Mouse (Mus musculus) lung, postnatal 10 days (tissue): ENCODE results near the gene Top3b.
"Not testable (repeated sequence)": the region's sequence is repeated elsewhere in the genome, so short reads cannot be mapped to it uniquely, and the experiment has no call there.

Experiments
- DNase-seq: peaks from one replicate; pipeline ENCODE4 v3.0.0; 2021

Top3b gene

DNA sequence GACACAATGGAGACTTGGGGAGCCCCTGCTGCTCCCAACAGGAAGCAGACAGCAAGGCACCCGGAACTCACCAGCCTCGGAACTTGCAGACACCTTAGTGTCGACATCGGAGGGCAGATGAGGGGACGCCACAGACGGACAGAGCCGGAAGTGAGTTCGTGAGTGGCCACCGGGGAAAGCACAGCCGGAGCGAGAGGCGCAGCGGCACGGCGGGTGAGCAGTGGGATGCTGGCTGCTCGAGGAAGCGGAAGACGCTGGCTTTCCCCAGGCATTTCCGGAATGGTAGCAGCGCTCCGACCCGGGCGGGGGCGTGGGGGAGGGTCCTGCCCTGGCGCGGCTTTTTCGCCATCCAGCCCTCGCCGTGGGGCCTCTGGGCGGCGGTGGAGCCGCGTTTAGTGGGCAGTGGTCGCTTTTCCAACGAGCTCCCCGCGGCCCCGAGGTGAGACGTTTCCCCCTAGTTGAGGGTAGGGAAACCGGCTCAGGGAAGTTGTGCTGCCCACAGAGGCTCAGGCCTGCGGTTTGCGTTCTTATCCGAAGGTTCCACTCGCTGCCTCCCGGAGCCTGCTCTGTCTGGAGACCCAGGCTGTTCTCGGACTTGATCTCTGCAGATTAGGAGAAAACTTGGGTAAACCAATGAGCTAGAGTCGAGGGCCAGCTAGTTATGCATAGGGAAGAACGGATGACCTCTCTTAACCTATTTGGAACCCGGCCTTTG, at the start of gene Top3b, which contains the start of gene Vpreb1:
TSS of gene Top3b (plus strand) at position 120 of the 715 bp plus-strand sequence.
TSS of gene Vpreb1 (minus strand) at position 227 of the 715 bp plus-strand sequence.
- peak; percentile 94 for DNase-seq

GRCm38 (mm10) chr16:16825476-16825875, 45.1 kb upstream of the Top3b start:
- no peak for DNase-seq

DNA sequence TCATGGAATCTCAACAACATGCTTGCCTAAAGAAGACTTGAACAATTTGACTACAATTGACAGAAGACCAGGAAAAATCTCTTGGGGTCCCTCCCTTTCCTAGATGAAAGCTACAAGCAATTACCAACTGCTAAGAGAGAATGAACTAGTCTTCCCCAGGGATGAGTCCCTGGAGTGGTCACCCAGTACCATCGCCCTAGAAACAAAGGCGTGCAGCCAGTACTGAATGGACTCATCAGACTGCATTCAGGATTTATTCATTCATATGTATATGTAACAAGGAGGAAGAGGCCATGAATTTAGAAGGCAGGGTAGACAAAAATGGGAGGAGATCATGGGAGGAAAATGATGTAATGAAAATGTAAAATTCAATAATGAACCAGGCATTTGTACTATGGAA, 44.3 kb upstream of the Top3b start:
- DNase-seq = no peak

DNA sequence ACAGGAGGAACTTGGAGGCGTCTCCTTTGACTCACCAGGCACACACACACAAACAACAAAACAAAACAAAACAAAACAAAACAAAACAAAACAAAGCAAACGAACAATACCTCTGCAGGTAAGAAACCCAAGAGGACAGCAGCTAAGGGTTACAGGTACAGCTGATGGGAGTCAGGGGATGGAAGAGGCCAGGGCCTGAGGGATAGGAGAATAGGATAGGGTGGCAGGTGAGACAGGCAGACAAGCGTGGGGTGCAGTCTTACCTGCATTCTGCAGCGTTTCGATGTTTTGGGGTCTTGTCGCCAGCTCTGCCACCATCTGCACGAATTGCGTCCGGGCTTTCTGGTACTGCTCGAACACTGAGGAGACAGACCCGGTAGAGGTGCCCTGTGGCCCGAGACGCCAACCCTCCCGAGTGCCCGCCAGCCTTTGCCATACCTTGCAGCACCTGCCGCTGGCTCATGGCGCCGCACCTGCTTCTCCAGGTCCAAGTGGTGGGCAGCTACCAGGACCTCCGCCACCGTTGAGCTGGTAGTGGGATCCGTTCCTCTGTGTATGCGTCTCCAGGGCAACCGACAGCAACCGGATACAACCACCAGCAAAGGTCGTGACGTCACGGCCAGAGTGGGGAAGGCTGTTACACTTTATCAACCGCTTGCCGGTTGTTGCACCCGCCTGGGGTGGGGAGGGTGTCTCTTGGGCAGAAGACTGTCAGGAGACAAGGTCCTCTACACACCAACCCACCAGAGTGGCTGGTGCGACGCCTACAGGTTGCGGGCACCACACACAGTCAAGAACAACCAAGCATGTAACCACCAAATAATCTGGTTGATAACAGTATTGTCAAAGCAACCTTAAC, 41.5 kb upstream of the Top3b start, which contains the start of gene Spag6l:
TSS of gene Spag6l (minus strand) at position 700 of the 859 bp plus-strand sequence.
- peak; percentile 55 for DNase-seq

GRCm38 (mm10) chr16:16829671-16830070, 40.9 kb upstream of the Top3b start:
- no peak for DNase-seq

GRCm38 (mm10) chr16:16849196-16849595, 21.3 kb upstream of the Top3b start:
- no peak for DNase-seq

DNA sequence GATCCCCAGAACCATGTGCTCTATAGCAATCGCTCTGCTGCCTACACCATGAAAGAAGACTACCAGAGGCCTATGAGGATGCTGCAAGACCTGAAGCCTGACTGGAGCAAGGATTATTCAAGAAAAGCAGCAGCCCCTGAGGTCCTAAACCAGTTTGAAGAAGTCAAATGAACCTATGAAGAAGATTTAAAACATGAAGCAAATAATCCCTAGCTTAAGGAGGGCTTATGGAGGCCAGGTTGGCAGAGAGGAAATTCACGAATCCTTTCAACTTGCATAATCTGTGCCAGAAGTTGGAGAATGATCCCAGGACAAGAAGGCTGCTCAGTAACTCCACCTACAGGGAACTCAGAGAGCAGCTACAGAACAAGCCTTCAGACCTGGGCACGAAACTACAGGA, 18.1 kb upstream of the Top3b start:
- no peak for DNase-seq

GRCm38 (mm10) chr16:16854836-16855235, 15.7 kb upstream of the Top3b start:
- peak; percentile 77 for DNase-seq

- DNase-seq = no peak
These were observed 15.0 kb upstream of the Top3b start for GRCm38 (mm10) chr16:16855541-16855940.

DNA sequence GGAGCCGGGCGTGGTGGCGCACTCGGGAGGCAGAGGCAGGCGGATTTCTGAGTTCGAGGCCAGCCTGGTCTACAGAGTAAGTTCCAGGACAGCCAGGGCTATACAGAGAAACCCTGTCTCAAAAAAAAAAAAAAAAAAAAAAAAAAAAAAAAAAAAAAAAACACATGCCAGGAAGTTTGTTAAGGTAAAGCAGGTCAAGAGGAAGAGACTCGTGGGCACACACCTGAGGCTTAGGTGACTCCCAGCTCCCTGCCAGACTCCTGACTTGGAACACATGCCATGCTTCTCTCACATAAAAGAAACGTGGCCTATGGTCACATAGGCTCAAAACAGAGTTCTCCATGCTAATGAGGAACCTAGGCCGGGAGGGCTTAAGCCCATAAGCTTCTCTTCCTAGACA, 14.5 kb upstream of the Top3b start:
- not testable (repeated sequence) for DNase-seq

- no peak for DNase-seq
These were observed 13.6 kb upstream of the Top3b start for GRCm38 (mm10) chr16:16856731-16857476.

- DNase-seq = no peak
These were observed 8.2 kb upstream of the Top3b start for GRCm38 (mm10) chr16:16862288-16862687.

DNA sequence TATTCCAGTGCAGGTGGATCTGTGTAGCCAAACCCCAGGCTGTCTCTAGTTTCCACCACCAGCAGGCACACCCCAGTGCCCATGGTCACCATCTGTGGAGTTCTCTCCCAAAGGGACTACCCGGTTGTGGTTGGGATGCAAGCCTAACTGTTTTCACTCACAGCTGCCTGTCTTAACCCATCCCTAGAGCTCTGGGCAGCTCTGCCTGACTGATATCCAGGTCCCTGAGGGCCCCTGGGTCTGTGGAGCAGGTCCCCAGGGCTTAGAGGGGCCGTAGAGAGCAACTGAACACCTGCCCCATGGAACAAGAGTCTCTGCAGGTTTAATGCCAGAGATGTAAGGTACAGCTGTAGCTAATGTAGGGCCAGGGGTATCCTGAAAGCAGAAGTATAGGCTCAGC, 6.6 kb upstream of the Top3b start, which contains the start of gene Igll1:
TSS of gene Igll1 (minus strand) at position 8 of the 400 bp plus-strand sequence.
- no peak for DNase-seq

DNA sequence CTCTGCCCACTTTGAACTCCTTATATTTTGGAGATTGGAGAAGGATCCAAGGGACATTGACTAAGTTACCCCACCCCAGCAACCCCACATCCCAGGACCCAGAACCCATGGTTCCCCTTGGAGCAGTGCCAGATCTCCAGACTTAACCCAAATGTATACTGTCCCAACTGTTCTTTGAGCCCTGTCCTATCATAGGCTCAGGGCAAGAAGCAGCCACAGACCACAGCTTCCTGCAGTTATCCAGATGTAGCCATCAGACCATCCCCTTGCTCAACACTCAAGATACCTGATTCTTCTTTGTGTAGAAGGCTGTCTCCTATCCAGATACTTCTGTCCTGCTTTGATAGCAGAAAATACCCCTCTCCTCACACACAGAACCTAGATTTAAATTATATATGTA, 5.3 kb upstream of the Top3b start:
- DNase-seq = no peak

GRCm38 (mm10) chr16:16865696-16866561, 4.6 kb upstream of the Top3b start:
- peak; percentile 61 for DNase-seq

GRCm38 (mm10) chr16:16870241-16870616, 307 bp upstream of the Top3b start:
- no peak for DNase-seq

GRCm38 (mm10) chr16:16879025-16879424, 8.5 kb downstream of the Top3b start:
- DNase-seq = no peak

DNA sequence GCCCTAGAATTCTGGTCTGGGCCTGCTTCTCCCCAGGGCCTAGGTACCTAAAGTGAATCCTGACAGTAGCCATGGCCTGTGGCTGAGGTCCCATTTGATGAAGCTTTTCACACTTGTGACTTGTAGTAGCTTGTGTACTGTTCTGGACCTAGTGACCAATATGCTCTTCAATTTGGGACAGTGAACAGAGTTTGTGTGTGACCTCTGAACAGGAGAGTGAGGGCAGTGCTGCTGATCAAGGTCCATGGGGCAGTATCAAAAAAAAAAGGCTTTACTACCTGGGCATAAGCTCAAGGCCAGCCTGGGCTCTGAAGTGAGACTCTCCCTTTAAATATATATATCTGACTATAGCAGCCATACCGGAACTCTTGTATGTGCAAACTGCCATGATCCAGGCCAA, 17.8 kb downstream of the Top3b start:
- DNase-seq = no peak

DNA sequence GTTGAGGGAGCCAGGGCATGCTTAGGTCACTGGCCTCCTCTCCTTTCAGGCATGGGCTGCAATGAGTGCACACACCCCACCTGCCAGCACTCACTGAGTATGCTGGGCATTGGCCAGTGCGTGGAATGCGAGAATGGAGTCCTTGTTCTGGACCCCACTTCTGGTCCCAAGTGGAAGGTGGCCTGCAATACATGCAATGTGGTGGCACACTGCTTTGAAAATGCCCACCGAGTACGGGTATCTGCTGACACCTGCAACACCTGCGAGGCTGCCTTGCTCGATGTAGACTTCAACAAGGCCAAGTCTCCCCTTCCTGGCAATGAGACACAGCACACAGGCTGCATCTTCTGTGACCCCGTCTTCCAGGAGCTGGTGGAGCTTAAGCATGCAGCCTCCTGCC, 21.8 kb downstream of the Top3b start:
- DNase-seq = no peak

- DNase-seq = no peak
These were observed 25.5 kb downstream of the Top3b start for GRCm38 (mm10) chr16:16896015-16896381.

DNA sequence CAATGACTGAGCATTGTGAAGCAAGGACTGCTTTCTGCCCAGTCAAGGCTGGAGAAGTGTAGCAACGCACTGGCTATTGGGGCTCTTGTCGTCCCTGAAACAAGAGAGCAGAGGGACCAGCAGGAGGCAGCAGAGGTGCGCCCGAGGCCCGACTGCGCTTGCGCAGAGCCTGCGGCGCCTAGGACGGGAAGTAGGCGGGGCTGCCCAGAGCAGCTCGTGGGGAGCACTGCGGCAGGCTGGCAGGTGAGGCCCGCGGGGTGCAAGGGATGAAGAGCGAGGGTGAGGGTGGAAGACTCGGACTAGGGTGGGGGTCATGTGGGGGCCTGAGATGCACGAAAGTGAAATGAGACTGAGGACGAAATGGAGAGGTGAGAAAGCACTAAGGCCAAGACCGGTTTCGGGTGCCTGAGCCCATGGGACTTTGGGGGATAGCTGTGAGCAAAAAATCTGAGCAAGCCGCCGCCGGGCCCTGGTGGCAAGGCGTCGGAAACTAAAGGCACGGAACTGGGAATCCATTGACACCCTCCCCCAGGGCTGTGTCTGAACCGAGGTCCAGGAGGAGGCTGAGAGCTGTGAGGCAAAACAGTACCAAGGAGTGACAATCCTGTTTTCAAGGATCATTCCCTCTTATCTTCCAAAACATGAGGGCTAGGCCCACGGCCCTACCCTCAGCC, 26.0 kb downstream of the Top3b start, which contains the start of gene Ppm1f:
TSS of gene Ppm1f (plus strand) at position 88 of the 674 bp plus-strand sequence.
- DNase-seq = peak; percentile 96
